Mouse (Mus musculus) urinary bladder, postnatal 4 days (tissue): ENCODE results near the gene Eif4a1.
A peak's percentile ranks its signal among the peaks of the same experiment; 100 is the strongest.

Experiments used
- DNase-seq, 2 experiments: peaks; one replicate each; pipeline ENCODE4 v3.0.0; 2021 to 2022; ENCODE audit warnings: low spot score in 2 of 2

Gene Eif4a1

DNA sequence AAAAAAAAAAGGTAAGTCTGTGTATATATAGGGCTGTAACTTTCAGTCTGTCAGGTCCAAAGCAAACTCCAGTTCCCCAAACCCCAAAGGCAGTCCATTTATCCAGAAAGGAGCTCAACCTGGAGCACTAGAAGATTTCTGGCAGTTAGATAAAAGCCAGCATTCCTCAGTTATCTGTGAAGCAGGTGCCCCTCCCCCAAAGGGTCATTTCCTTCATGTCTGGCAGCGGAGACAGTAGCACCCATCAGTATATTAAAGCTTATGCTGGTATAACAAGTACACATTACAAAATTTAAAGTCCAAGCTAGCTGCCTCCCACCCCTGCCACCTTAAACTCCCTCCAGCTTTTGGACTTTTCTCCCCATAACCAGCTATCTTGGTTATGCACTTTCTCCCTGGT lies 27.4 kb upstream of the Eif4a1 start:
- DNase-seq: no peak

DNA sequence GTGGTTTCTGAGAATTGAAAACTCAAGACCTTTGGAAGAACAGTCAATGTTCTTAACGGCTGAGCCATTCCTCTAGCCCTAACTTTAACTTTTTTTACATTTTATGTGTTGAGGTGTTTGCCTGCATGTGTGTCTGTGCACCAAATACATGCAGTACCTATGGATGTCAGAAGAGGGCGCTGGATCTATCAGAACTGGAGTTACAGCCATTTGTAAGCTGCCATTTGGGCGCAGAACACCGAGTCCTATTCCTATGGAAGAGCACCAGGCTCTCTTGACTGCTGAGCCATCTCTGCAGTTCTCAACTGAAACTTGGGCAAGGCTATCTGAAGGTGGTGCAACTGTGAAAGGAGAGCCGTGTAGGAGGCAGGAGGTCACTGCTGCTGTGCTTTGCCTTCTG lies 26.4 kb upstream of the Eif4a1 start:
- DNase-seq: no peak

DNA sequence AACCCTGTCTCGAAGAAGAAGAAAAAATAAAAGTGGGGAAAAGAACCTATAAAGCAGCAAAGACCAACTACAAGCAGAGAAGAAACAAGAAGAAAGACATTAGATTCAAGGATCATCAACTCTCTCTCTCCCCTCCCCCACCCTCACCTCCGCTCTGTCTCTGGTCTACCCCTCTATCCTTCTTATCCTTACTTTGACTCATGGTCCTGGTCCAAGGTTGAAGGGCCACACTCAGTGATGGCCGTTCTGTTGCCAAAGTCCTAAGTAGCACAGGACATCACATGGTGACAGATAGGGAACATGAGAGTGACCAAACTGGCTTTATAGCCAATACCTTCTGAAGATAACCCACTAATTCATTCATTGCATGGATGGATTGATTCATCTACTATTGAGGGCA lies 25.2 kb upstream of the Eif4a1 start:
- DNase-seq: no peak

DNA sequence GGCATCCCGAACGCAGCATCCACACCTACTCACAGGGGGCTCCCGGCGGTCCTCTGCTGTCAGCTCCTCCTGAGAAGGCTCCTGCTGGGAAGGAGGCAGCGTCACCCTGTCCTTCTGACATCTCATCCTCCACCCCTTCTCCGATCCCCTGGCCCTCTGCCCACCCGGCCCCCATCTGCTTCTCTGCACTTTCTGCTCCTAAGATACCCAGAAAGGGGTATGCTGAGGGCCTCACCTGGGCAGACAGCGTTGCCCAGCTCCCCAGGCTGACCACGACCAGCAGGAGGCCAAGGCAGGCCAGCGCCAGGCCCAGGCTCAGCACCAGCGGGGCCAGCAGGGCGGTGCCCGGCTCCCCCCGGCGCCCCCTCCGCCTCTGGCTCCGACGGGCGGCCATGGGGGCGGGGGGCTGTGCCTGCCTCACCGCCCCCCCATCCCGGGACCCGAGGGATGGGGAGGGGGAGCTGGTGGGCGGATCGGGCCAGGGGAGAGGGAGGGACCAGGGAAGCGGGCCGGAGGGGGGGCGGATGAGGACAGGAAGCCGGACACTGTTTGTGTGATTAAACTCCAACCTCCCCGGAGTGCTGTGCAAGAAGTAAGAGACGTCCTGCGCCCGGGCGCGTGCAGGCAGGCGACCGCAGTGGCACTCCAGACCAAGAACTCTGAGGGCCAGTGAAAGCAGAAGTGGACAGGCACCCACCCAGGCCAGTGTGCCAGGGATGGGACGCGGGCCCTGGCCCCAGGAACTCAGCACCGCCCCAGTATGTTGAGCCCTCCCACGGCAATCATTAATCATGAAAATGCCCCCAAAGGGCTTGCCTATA lies 23.3 kb upstream of the Eif4a1 start, which contains the start of the genes Tnfsf12 and Tnfsfm13:
Gene Tnfsf12 (minus strand): TSS at position 489 of the 821 bp plus-strand sequence.
Gene Tnfsfm13 (minus strand): TSS at position 738 of the 821 bp plus-strand sequence.
- peak; percentile 78 to 81 for DNase-seq

DNA sequence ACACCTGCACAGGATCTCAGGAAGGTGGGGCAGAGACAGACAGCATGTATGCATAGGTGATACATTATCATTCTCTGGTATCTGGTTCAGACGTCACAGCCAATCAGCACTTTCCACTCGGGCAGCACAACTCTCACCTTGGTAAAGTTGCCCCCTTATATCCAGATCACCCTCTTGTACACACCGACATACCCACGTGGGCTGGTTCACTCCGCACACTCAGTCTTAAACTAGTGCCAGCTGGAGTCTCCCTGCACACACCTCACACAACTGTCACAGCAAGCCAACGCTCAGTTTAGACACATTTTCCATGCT lies 22.8 kb upstream of the Eif4a1 start:
- DNase-seq: no peak

DNA sequence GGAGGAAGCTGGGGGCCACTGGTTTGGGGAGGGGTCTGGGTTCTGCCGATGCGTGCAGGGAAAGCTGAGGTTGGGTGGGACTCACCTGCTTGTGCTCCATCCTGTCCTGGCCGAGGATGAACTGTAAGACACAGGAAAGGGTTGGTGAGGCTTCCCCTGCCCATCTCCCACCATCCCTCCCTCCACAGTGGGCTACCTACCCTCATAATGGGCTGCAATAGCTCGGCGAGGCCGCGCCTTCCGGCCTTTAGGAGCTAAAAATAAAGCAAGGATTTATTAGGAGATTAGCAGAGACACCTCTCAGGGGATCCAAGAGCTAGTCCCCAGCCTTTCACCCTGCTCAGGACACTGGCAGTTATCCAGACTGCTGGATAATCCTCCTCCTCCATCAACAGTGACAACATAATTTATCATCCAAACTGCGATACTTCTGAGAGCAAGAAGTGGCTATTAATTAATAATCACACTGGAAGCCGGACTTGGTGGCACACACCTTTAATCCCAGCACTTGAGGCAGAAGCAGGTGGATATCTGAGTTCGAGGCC lies 21.3 kb upstream of the Eif4a1 start:
- DNase-seq: no peak

DNA sequence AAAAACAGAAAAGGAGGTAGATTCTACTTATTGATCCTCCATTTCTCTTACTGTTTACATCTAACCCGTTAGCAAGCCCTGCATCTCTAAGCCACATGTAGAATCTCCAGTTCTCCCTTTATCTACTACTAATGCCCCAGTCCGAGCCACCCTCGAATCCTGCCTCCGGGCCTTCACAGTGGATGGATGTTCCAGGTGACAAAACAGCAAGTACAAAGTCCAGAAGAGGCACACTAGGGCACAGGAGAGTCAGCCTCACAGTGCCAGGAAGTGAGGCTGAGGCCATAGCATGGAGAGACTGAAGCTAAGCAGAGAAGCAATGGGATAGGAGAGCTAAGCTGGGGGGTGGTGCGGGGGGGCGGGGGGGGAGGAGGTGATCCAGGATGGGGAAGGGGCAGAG lies 20.6 kb upstream of the Eif4a1 start:
- no peak for DNase-seq

DNA sequence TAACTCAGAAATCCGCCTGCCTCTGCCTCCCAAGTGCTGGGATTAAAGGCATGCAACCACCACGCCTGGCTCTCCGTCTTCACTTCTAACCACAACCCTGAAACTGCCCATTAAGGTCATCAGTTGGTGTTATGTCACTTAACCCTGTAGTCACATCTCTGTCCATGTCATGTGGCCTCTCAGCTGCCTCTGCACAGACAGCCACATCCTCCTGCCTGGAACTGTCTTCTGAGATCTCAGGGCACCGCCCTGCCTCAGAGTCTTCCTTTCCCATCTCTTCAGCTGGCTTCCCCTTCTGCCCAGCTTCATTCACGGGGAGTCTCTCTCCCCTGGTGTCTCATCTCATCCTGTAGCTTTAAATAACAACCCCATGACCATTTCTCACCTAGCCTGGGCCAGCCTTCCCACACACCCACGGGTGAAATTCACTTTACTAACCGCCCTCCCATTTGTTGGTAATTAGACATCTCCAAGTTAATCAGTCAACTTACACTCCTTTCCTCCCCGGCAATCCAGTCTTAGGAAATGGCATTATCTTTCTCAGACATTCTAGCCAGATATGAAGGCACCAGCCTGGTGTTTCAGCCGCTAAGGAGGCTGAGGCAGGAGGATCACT lies 20.1 kb upstream of the Eif4a1 start:
- no peak for DNase-seq

DNA sequence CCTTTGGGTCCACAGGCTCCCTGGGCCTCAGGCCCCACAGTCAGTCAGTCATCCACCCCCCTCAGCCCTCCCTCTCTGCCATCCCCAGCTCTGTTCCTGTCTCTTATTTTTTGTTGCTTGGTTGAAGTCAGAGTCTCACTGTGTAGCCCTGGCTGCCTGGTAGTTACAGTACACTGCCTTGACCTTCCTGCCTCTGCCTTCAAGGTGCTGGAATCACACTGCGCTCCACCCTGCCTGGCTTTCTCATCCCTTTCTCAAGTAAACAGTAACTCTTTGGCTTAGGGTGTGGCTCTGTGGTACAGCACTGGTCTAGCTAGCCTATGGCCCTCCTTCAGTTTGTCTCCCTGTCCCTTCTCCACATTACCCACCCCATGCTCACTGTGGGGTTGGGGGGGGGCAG lies 17.7 kb upstream of the Eif4a1 start:
- no peak for DNase-seq

DNA sequence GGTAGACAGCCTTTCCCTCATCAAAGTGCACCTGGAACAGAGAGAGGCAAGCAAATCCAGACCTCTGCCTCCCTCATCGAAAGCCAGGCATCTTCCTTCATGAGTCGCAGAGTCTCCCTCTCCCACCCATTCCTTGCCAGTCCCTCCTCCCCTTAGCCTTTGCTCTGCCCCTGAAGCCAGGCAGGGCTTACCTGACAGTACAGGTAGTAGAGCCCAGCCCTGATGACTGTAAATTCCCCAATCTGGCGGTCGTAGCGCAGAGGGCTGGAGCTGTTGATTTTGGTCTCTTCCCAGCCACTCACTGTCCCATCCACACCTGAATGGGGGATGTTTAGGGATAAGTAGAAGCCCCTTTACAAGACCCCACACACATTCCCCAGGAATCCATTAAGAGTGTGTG lies 14.8 kb upstream of the Eif4a1 start:
- no peak for DNase-seq

DNA sequence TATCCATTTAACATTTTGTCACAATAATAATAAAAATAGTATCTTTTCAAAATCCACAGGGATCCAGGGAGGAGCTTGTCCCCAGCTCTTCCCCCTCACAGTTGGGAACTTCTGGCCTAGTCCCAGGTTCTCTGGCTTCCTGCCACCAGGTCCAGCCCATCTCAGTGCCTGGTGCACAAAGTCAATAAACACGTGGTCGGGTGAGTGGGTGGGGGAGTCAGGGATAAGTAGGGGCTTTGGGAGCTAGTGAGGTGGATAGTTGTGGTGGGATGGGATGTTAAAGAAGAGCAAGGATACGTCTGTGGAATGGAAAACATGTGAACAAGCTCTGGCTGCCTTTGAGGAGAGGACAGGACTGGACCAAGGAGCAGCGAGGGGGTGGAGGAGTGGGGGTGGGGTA lies 14.2 kb upstream of the Eif4a1 start:
- DNase-seq: peak; percentile 81 to 89

DNA sequence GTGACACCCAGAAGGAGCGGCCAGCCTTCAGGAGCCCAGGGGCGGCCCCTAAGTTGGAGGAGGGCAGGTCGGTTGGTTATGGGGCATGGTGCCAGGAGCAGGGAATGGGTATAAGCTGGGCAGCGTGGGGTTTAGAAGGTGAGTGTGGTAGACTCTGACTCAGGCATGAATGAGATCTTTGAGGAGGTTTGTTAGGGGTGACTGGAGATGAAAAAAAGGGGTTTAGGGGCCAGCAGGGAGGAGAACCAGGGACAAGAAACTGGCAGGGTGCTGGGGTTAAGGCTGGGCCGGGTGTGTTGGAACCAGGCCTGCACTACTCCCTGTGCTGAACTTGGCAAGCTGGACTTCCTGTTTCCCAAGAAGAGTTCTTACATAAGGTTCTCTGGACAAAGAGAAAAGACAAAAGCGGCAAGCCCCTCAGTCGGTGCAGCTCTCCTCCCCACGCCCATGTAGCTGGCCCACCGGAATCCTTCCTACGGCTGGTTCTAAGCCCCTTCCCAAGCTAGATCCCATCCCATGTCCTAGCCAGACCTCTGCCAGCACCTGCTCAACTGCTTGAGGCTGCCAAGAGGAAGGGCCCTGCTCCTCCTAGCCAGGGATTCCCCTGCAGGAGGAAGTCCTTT lies 13.4 kb upstream of the Eif4a1 start, which contains the start of gene Tnfsf13:
Gene Tnfsf13 (minus strand): TSS at position 259 of the 623 bp plus-strand sequence.
- DNase-seq: peak; percentile 72 to 73

DNA sequence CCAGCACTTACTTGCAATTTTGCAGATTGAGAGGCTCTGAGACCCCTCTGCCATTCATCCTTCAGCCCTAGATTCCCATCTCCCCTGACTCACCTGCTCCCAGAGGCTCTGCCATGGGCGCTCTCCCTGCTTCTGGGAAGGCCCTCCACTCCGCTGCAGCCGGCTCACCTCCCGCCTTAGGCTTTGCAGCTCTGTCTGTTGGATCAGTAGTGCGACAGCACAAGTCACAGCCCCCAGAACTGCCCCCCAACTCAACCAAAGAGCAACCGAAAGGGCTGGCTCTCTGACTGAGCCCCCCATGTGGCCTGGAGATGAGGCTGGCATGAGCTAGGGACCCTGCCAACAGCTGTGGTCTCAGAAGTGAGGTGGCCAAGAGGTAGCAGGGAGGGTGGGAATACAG lies 12.7 kb upstream of the Eif4a1 start:
- DNase-seq: no peak

DNA sequence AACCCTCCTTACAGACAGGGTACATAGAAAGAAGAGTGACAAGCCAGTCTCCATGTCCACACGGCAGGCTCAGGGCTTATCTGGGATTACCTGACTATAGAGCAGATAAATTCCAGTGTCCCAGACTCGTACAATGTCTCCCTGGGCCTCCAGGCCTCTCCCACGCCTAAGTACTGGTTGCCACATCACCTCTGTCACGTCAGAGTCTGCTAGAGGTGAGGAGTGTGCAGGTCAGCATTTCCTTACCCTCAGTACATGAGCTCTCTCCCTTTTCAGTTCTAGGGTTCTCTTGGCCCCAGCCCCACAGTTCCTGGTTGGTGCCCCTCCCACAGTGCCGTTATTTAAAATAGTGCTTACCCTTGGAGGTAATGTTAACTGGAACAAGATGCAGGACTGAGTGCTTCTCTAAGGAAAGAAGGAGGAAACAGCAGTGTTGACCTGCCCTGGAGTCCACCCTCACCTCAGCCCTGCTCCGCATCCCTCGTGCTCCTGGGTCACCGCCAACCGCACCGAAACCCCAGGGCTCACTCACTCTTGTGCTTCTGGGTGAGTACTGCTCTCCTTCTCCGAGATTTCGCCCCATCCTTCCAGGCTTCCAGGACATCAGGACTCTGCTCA lies 12.0 kb upstream of the Eif4a1 start:
- no peak for DNase-seq

DNA sequence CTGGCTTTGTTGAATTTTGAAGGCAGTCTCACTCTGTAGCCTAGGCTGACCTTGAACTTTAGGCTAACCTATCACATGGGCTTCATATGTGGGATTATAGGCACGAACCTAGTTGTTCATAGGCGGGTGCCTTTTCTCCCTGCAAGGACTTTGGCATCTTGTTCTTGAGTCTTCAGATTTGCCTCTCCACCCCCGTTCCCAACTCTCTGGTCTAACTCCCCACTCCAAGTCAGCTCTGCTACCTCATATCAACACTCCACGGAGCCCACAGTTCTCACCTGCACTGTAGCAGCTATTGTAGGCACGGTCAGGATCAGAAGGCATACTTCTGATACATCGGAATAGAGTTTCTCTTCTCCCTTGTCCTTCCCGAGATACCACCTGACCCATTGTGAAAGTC lies 11.4 kb upstream of the Eif4a1 start:
- no peak for DNase-seq

DNA sequence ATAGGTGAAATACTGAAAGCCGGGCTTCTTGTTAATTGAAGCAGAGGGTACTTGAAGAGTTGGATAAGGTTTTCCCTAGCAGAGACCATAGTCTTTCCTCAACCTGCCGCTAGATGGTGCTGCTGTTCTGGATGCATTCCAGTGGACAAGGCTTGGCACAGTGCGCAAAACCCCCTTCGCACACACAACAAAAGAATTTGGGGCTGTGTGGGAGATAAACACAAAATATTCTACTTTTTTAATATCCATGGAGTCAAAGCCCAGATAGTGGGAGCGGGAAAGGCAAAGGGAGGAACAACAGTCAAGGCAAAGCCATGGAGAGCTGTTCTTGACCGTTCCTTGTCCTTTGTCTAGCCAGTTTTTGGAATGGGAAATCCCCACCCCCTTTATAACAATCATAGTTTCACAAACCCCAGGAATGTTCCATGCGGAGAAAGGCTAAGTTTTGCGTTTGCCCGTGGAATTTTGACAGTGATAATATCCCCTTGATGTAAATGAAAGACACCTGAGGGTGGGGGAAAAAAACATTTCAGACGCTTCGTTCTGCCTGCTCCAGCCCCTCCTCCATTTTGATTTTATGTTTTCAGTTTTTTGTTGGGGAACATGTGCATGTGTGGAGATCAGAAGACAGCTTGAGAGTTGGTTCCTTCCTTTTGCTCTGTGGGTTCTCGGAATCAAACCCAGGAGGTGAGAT lies 10.8 kb upstream of the Eif4a1 start:
- peak; percentile 86 to 93 for DNase-seq

DNA sequence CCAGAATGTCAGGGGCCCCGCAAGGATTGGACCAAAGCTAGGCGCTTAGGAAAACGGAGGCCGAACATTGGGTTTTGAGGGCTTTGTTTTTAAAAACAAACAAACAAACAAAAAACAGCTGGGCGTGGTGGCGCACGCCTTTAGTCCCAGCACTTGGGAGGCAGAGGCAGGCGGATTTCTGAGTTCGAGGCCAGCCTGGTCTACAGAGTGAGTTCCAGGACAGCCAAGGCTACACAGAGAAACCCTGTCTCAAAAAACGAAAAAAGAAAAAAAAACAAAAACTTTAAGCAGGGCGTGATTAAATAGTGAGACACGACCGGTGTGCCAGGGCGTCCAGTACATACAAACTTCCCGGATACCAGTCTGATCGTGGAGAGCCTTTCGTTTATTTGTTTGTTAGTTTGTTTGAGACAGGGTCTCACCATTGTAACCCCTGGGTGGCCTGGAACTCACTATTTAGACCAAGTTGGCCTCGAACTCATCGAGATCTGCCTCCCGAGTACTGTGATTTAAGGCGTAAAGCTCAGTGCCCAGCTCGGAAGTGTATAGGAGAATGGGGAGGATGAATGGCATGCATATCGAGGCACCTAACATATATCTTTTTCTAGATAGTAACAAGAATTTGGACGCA lies 10.1 kb upstream of the Eif4a1 start:
- DNase-seq: no peak

DNA sequence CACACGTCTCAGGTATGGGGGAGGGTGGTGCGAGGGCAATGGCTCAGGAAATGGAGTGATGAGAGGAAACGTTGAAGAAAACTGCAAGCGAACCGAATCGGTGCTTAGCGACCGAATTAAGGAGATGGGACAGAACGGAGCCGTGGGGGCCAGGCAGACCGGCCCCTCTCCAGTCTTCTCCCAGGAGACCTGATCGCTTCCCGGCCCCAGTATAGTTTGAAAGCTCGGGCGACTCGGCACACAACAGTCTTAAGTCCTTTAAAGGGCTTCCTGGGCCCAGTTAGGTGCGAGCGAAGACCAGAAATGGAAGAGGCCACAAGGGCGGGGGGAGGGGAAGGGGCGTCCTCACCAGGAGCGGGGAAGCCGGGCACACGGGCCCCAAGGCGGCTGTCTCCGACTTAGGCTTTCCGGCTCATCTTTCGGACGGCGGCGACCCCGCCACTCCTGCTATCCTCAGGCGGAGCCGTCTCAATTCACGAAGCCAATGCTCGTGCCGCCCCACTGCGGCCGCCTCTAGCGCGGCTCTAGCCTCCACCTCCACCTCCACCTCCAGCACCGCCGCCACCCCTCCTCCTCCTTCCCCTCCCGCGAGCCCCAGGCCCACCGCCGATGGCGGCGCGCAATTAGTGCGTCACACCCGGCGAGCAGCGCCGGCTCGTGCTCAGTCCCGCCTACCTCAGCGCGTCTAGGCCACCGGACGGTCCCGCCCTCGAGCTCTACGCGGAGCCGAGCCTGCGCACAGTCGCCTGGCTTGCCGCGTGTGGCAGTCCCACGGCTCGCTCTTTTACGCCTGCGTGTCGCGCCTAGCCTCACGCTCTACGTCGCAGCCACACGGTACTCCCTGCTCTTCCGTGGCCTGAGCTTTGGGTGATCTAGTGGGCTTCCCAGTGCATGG lies 9.3 kb upstream of the Eif4a1 start, which contains the start of gene Senp3:
Gene Senp3 (minus strand): TSS at position 771 of the 895 bp plus-strand sequence.
- peak; percentile 95 to 97 for DNase-seq

DNA sequence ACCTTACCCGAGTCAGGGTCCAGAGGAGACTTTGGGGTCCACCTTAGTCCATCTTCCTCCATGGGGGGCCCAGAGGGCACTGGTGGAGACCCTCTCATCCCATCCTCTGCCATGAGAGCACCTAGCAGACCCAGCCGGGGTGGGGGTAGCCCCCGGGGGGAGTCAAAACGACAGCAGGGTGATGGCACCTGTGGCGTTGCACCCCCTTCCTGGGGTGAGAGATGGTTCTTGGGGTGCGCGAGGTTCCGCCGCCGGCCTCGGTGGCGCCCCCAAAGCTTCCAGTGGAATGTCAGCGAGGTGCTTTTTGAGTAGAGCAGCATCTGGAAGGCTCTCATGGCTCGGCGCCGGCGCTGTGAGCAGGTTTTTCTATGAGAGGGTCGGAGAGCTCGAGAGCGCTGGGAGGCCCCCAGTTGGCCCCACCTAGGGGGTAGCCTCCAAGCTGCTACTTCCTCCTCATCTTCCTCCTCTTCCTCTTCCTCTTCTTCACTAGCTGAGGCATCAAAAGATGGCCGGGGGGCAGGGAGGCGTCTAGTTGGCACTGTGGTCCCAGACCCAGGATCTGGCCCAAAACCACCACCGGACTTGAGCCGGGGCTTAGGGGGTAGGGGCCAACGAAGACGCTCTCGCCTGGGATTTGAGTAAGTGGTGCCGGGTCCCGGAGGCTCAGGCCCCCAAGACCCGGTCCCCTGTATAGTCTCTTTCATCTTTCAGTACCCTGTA lies 8.1 kb upstream of the Eif4a1 start:
- DNase-seq: no peak
